ENCODE assay signal across 8 mouse cellular contexts in the genomic region with DNA sequence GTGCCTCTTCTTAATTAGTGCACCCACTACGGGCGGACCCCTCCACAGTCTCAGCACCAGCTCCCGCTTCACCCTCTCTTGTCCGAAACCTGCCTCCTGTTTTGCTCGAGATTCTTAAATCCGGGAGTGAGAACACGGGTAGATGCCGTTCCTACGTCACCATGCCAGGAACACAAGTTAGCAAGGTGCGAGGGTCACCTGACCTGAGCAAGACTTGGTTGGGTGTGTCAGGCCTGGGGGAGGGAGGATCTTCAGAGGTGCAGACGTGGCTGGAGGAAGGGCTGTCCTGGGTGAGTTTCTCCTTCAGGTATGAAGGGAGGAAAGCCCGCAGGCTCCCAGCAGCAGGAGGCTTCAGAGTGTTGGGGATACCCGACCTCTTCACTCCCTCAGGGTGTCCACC. TPM values are rescaled to one million over a fixed set of nuclear protein-coding genes. Genes with fewer than 3 reads are reported as not detected.
DNase-seq lines count a peak whose midpoint lies in the region; ATAC-seq and TF ChIP-seq lines count a peak whose summit lies in the region.

A gene (plus strand): TSS at position 239 of the 400 bp plus-strand sequence.

- no peaks in the 10 kb centered on the region for H3K36me3 ChIP-seq in lung, embryonic 14.5 days (ENCODE audit: insufficient read depth)
- no peaks in the 10 kb centered on the region for H3K36me3 ChIP-seq in embryonic facial prominence, embryonic 13.5 days
- no peaks in the 10 kb centered on the region for H3K36me3 ChIP-seq in neural tube, embryonic 13.5 days

- H3K27me3 ChIP-seq in lung, embryonic 14.5 days (ENCODE audit: insufficient read depth, low read length) = no peaks in the 10 kb centered on the region
- no peaks in the 10 kb centered on the region for H3K27me3 ChIP-seq in embryonic facial prominence, embryonic 13.5 days
- H3K27me3 ChIP-seq in neural tube, embryonic 13.5 days = no peaks in the 10 kb centered on the region

- no peak for TF ChIP-seq CTCF in lung, embryonic 14.5 days (IDR thresholded peaks at IDR 0.05; ENCODE audit: low read depth)

- no peak within 1 kb of the TSS for H3K9ac ChIP-seq in lung, embryonic 14.5 days
- no peak within 1 kb of the TSS for H3K9ac ChIP-seq in embryonic facial prominence, embryonic 13.5 days
- no peak within 1 kb of the TSS; the same call in 1 of the 2 replicates for H3K9ac ChIP-seq in neural tube, embryonic 13.5 days

- 0 out of 2 replicates have a peak within 1 kb of the TSS, but pooled peaks have one; percentile 18 for H3K4me2 ChIP-seq in lung, embryonic 14.5 days
- no peak within 1 kb of the TSS for H3K4me2 ChIP-seq in embryonic facial prominence, embryonic 13.5 days
- peak within 1 kb of the TSS; percentile 21; the same call in 1 of the 2 replicates for H3K4me2 ChIP-seq in neural tube, embryonic 13.5 days

- ATAC-seq in lung, embryonic 14.5 days (ENCODE audit: insufficient read depth) = no peak
- no peak for ATAC-seq in embryonic facial prominence, embryonic 13.5 days (ENCODE audit: insufficient number of reproducible peaks, insufficient read depth, low FRiP score, low TSS enrichment, low read depth)
- ATAC-seq in neural tube, embryonic 13.5 days (ENCODE audit: low read depth) = no peak
- no peak for ATAC-seq in CD4-positive, CD25-positive, alpha-beta regulatory T cell, adult 4 months

- no peak within 1 kb of the TSS for H3K4me3 ChIP-seq in lung, embryonic 14.5 days (ENCODE audit: low read depth, low read length)
- H3K4me3 ChIP-seq in embryonic facial prominence, embryonic 13.5 days = no peak within 1 kb of the TSS
- H3K4me3 ChIP-seq in neural tube, embryonic 13.5 days = no peak within 1 kb of the TSS

- peaks cover 21% of the 10 kb centered on the region for H3K4me1 ChIP-seq in lung, embryonic 14.5 days (ENCODE audit: insufficient read depth)
- peaks cover 27% of the 10 kb centered on the region for H3K4me1 ChIP-seq in embryonic facial prominence, embryonic 13.5 days
- peaks cover 29% of the 10 kb centered on the region for H3K4me1 ChIP-seq in neural tube, embryonic 13.5 days (replicated peaks)

- no peaks in the 10 kb centered on the region for H3K9me3 ChIP-seq in lung, embryonic 14.5 days (ENCODE audit: low read depth, low read length)
- H3K9me3 ChIP-seq in embryonic facial prominence, embryonic 13.5 days = no peaks in the 10 kb centered on the region
- no peaks in the 10 kb centered on the region for H3K9me3 ChIP-seq in neural tube, embryonic 13.5 days

- peak within 1 kb of the TSS; percentile 3; the same call in 1 of the 2 replicates for H3K27ac ChIP-seq in lung, embryonic 14.5 days (ENCODE audit: low read depth)
- no peak within 1 kb of the TSS for H3K27ac ChIP-seq in embryonic facial prominence, embryonic 13.5 days
- H3K27ac ChIP-seq in neural tube, embryonic 13.5 days (replicated peaks) = peak within 1 kb of the TSS; percentile 43

- 27% methylated on average over 13 of the region's 13 CpGs for WGBS in lung, embryonic 14.5 days
- 16% methylated on average over 13 of the region's 13 CpGs for WGBS in embryonic facial prominence, embryonic 13.5 days
- WGBS in neural tube, embryonic 13.5 days = 22% methylated on average over 13 of the region's 13 CpGs

- no peak for DNase-seq in lung, embryonic 14.5 days
- no peak for DNase-seq in lung, postnatal 25 days (ENCODE audit: low spot score)
- no peak for DNase-seq in layer of hippocampus, postnatal 25 days (ENCODE audit: extremely low spot score in 1 of 2, low spot score in 1 of 2)
- DNase-seq in gastrocnemius, adult 18-20 months (ENCODE audit: low spot score) = no peak
- DNase-seq in cerebellum, postnatal 36 days = no peak

RNA-seq across cellular contexts. Expression of the gene that starts here (rescaled TPM):
- polyA plus RNA-seq in lung, embryonic 14.5 days (2014; fragmentation: Nextera tagmentation; extraction: Ambion mirVana) = 16.4 and 18.9 TPM in 2 replicates
- polyA plus RNA-seq in embryonic facial prominence, embryonic 13.5 days (2015; fragmentation: Nextera tagmentation; extraction: Ambion mirVana) = 21.5 and 22.1 TPM in 2 replicates
- 100 to 1,000 TPM; 144 to 147 TPM for total RNA-seq in layer of hippocampus, postnatal 25 days (2021)
- polyA plus RNA-seq in neural tube, embryonic 13.5 days (2015; fragmentation: Nextera tagmentation; extraction: Ambion mirVana) = 32.0 and 32.5 TPM in 2 replicates
- polyA plus RNA-seq in CD4-positive, CD25-positive, alpha-beta regulatory T cell, adult 4 months (2017; shearing (Covaris generic)) = 1 to 10 TPM; 1.6 to 2.0 TPM
- 1 to 10 TPM; 2.8 to 3.0 TPM for total RNA-seq in gastrocnemius, adult 18-20 months (2021)

Comparison
In these comparisons a context has a peak if more than half of its experiments do, and no peak if none do; other contexts are left out.
1. RNA of the gene that starts here (total RNA-seq): 144 to 147 TPM in layer of hippocampus, postnatal 25 days; 2.8 to 3.0 TPM in gastrocnemius, adult 18-20 months; every median in the first group is over 10 times any median in the second.